Mouse (Mus musculus) layer of hippocampus, adult 11-12 months (tissue): ENCODE measurements around the gene Ptma.
A peak's percentile ranks its signal among the peaks of the same experiment; 100 is the strongest.
"Not testable (repeated sequence)": the region's sequence is repeated elsewhere in the genome, so short reads cannot be mapped to it uniquely, and the experiment has no call there.

ENCODE experiments used
- DNase-seq: peaks from one replicate; pipeline ENCODE4 v3.0.0; 2022; ENCODE audit warnings: low spot score

The Ptma gene

DNA sequence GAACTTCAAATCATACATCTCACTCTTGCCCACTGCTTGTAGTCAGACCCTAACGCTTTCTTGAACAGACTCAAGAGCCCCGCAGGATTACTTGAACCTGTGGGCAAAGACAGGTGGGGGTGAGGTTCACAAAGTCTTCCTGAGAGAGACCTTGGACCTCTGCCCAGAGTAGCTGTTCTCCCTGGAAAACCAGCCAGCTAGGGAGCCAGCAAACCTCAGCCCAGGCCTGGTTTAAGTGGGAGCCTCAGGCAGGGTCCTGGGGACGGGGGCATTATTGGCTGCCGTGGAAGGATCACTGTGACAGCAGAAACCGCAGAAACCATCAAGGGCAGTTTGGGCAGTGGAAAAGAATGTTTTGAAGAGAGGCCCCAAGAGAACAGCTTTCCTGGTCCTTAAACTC is 29.2 kb upstream of the Ptma start:
- no peak for DNase-seq

GRCm38 (mm10) chr1:86497986-86498385 is 28.5 kb upstream of the Ptma start:
- no peak for DNase-seq

DNA sequence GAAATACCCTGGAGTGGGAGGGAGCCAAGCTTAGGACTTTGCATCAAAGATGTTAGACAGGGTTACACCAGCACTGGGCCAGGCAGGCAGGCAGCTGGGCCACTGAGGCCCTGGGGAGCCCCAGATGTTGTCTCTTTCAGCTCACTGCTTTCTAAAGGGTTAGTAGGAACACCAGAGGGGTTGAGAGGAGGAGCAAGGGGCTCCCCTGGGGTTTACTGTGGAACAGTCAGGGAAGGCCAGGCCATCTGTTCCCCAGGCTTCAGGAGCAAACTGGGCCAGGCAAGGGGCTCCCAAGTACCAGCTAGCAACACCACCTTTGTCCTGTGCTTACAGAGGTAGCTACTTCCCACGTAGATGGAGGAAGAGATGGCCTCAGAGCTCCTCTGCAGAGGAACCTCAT is 27.9 kb upstream of the Ptma start:
- no peak for DNase-seq

- no peak for DNase-seq
Measured at GRCm38 (mm10) chr1:86499903-86500302, 26.6 kb upstream of the Ptma start.

DNA sequence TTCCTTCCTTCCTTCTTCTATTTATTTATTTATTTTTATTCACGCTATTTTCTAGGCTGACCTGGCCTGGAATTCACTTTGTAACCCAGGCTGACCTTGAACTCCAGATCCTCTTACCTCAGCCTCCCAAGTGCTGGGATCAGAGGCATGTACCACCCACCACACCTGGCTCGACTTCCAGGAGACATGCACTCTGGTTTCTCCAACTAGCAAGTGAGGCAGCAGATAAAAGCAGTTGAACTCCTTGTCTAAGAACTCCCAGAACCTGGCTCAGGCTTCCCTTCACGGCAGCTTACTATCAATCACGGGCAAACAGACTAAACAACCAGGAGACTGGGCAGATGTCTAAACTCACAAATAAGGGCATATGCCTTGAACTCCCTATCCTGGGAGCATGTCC is 25.8 kb upstream of the Ptma start:
- DNase-seq = no peak

DNA sequence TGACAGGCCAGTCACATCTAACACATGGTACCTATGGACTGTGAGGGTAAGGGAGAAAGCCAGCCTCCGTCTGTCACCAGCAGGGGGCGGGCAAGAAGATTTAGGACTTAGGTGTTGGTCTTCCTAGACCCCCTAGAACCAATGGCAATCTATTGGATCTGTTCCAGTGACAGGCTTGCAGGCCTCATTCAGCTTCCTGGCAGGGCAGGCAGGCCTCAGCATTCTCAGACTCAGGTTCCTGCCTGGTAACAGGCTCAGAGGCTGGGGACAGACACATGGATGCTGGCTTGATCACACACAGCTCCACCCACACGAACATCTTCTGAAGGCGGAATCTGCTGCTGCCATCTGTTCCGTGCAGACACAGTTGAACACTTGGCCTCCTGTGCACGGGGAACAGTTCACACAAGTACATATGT is 25.4 kb upstream of the Ptma start:
- DNase-seq = peak; percentile 86

GRCm38 (mm10) chr1:86501559-86501958 is 25.0 kb upstream of the Ptma start:
- peak; percentile 94 for DNase-seq

DNA sequence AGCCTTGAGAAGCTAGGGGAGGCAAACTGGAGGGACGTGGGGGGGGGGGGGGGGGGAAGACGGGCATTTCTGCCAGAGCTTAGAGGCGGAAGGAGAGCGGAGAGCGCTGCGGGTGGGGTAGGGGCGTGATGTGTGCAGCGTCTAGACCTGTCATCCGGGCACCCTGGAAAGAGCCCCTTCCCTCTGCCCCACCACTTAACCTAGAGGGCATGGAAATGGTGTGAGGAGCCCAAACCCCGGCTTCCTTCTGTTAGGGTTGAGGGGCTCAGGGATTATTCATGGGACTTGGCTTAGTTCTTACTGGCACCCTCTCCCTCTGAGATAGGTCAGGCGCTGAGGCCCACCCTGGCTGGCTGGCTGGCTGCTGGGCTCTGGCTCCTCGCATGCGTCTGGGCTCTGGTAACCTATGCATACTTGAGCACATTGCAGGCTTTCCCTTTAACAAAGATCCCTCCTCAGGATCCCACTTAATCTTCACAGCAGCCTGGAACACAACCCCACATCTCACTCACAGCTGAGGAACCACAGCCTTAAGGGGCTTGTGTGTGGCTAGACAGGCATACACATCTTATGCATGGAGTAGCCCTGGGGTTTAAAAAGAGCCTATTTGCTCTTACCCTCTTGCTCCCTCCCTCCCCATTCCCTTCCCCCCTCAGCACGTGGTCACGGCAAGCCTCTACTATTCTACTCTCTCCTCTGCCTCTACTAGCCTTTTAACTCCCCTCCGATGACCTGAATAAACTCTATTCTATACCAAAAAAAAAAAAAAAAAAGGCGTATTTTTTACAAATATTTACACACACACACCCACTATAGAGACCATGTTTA is 24.1 kb upstream of the Ptma start:
- DNase-seq = no peak

GRCm38 (mm10) chr1:86503165-86503747 is 23.3 kb upstream of the Ptma start:
- no peak for DNase-seq

DNA sequence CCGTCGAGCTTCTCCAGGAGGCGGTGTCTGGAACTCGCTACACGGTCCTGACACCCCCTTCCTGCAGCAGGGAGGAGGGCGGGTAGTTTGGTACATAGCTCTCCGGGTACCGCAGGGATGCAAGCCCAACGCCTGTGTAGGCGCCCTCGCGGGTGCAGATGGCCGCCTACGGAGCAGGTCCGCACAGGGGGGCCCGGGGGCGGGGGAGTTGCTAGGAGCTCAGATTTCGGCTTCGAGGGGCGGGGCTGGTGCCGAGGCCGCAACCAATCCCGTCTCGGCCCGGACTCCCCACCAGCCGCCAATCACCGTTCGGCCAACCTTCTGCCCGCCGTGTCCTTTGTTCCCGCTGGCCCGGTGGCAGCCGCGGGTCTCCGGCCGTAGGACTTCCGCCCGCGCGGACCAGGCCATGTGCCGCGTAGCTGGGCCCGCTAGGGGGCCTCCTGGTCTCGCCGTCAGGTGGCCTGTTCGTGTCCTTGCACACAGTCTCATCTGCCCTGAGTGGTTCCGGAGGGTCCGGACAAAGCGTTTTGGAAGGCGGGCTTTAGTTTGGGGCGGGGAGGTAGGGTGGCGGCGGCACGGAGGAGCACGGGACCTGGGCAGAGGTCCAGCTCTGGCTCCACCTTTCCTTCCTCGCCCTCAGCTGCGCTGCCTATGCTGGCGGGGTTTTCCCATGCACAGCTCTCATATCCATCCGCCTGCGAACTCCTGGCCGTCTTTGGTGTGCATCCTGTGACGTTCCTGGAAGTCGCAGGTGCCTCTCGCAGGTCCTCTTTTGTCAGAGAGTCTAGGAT is 22.4 kb upstream of the Ptma start:
- peak; percentile 95 for DNase-seq

- DNase-seq = no peak
Measured at GRCm38 (mm10) chr1:86504697-86505421, 21.7 kb upstream of the Ptma start.

DNA sequence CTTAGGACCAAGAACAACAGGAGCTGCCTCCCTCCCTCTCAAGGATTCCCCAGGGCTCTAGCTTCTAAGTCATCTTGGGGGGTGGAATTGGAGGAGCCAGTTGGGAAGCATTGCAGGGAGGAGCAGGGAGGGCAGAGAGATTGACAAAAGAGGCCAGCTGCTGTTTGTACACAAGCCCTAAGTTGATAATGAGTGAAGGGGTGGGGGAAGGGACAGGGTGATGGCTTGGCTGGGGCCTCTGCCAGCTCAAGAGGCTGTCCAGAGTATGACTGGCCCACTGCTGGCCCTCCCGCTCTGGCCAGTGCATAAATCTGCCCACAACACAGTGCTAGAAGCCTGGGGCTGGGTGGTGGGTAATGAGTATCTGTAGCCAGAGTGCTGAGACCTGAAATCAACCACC is 21.1 kb upstream of the Ptma start:
- peak; percentile 76 for DNase-seq

DNA sequence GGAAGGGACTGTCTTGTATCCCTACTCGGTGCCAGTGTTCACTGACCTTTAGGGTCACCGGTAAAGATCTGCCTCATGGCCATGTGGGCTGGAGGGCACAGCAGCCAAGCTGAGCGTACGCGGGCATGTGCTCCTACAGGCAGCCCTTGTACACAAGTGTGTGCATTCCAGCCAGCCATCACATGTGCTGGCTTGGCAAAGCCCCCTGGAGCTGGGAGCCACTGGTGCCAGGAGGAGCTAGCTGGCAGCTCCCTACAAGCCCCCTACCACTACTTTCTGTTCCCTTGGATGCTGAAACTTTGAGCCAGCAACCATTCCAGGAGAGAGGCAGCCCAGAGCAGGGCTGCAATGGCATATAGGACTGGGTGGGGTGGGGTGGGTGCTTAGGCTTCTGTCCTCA is 20.1 kb upstream of the Ptma start:
- DNase-seq = no peak

GRCm38 (mm10) chr1:86507866-86508265 is 18.7 kb upstream of the Ptma start:
- DNase-seq = no peak

GRCm38 (mm10) chr1:86509410-86509809 is 17.1 kb upstream of the Ptma start:
- DNase-seq = peak; percentile 92

DNA sequence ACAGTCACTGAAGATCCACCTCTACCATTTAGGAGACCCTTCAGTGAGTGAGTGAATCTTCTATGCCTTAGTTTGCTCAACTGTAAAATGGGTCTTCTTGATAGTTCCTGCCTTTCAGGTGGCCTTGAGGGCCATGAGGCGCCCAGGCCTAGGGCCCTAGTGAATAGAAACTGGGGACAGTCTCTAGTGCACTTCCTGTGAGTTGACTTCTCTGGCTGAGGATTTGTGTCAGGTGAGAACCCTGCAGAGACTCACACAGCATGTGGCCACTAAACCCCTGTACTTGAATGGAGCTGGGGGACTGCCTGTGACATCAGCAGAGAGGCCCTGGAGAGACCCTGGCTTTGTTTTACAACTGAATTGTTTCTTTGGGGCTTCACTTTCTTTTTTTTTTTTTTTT is 16.3 kb upstream of the Ptma start:
- no peak for DNase-seq

- no peak for DNase-seq
Measured at GRCm38 (mm10) chr1:86510676-86511441, 15.7 kb upstream of the Ptma start.

DNA sequence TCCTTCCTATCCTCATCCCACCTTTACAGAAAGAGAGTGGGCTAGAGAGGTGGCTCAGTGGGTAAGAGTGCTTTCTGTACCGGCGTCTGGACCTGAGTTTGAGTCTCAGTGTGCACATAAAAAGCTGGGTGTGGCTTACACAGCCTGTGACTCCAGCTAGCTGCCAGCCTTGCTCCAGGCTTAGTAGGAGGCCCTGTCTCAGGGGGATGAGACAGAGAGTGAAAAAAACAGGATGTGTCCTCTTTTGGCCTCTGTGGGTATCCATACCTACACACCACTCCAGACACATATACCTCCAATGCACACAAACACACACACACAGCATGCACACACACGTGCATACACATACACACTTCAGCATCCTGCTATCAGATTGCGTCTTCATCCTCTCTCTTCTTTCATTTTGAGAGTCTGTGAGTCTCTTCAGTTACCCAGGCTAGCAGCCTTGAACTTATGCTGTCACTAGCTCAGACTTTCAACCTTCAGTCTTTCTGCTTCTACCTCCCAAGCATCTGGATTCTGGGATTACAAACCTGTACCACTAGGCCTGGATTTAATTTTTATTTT is 14.3 kb upstream of the Ptma start:
- DNase-seq = no peak

DNA sequence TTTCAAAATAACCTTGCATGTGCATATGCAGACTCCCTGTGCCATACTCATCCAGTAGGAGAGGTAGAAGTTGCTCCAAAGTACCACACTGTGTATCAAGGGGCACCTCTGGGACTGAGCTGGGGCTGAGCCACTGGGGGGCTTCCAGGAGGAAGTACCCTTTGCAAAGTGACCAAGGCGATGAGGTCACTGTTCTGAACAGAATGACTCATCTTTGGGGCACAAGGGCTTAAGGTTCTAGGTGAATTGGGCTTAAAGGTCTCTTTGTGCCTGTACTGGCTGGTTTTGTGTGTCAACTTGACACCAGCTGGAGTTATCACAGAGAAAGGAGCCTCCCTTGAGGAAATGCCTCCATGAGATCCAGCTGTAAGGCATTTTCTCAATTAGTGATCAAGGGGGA is 13.5 kb upstream of the Ptma start:
- not testable (repeated sequence) for DNase-seq

DNA sequence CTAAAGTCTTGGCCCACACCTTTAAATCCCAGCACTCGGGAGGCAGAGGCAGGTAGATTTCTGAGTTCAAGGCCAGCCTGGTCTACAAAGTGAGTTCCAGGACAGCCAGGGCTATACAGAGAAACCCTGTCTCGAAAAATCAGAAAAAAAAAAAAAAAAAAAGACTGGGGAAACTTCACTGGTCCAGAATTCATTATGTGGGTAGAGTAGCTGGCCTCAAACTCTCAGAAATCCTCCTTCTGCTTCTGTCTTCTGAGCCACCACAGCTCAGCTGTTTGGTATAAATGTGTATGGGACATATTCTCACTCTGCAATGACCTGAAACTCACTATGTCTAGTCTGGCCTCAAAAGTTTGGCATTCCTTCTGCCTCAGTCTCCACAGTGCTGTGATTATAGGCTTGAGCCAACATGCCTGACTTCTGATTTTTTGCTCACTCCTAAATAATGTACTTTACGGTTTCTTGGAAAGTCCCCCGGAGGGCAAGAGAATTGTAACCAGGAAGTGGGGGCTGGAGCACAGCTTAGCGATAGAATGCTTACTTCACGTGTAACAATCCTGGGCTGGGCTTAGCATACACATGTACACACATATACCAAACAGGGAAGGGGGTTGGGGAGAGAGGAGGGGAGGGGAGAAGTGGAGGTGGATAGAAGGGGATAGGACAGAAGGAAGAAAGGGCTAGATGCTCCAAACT is 10.7 kb upstream of the Ptma start:
- no peak for DNase-seq

DNA sequence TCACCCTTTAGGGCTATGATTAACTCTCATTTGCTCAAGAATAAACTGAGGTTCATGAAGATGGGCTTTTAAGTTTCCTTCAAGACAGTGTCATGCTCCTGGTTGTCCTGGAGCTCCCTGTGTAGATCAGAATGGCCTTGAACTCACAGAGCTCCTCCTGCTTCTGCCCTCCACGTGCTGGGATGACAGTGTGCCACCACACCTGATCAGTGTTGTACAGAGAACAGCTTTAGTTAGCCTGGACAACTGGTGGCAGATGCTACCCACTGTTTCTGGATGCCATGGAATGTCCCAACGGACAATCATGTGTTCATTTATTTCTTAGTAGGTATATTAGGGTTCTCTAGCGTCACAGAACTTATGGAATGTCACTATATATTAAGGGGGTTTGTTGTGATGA is 9.4 kb upstream of the Ptma start:
- DNase-seq = no peak
